Mouse (Mus musculus): Measurements from ENCODE around the gene Nfkbib. TPM values are rescaled to one million over a fixed set of nuclear protein-coding genes. Genes with fewer than 3 reads are reported as not detected.
A peak's percentile ranks its signal among the peaks of the same experiment; 100 is the strongest.

Gene Nfkbib
- polyA plus RNA-seq, 1 experiment from 2014 or later: 29.5 TPM

DNA sequence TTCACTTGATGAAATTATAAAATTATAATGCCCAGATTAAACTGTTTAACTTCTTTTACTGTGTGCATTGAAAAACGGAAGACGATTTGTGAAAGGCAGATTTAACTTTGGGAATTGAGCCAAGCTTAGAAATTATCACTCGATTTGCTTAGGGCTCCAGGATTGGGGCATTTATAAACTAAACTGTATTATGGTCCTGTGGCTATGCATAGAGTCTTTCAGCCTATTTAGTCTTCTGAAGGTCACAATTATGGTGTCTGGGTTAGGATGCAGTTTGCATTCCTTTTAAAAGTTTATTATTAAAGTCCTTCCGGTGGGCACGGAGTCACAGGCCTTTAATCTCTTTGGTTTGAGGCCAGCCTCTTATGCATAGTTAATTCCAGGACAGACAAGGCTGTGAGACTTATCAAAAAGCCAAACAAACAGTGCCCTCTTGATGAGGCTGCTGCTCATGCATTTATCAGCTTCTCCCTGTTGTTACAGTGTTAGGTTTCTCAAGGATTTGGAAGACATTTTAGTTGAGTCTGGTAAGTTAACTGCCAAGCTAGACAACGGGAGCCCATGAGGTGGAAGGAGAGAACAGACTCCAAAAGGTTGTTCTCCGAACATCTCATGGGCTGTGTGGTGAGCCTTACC lies 44.4 kb upstream of the Nfkbib start:
- 2% methylated on average over 7 of the region's 7 CpGs for WGBS
- Histone ChIP-seq H3K36me3 (ENCODE audit: control insufficient read depth, insufficient read depth, low read length) (peaks cover 50% of the 10 kb centered on the region), H3K27ac (replicated peaks in 1 of 2; ENCODE audit: control insufficient read depth in 1 of 2, insufficient read depth in 1 of 2, low read depth in 2 of 2, low read length in 2 of 2) (peak overlapping the region; percentile 35 to 98; a peak in 3 of 4 replicates), H3K27me3 (ENCODE audit: control insufficient read depth, insufficient read depth, low read length) (no peaks in the 10 kb centered on the region), H3K9me3 (ENCODE audit: control insufficient read depth, low read length) (no peaks in the 10 kb centered on the region), H3K9ac (ENCODE audit: low read length) (peak overlapping the region; percentile 94), H3K4me1 (ENCODE audit: control insufficient read depth in 2 of 2, insufficient read depth in 2 of 2, low read length in 2 of 2) (peaks cover 24 to 55% of the 10 kb centered on the region in 2 experiments), H3K4me2 (ENCODE audit: low read length) (peak overlapping the region; percentile 89), H3K4me3 (ENCODE audit: control insufficient read depth in 1 of 2, insufficient read depth in 1 of 2, low read depth in 1 of 2, low read length in 2 of 2) (peak overlapping the region; percentile 77 to 85)
- ATAC-seq (ENCODE audit: insufficient number of reproducible peaks, insufficient read depth, low FRiP score, low read depth): no peak

DNA sequence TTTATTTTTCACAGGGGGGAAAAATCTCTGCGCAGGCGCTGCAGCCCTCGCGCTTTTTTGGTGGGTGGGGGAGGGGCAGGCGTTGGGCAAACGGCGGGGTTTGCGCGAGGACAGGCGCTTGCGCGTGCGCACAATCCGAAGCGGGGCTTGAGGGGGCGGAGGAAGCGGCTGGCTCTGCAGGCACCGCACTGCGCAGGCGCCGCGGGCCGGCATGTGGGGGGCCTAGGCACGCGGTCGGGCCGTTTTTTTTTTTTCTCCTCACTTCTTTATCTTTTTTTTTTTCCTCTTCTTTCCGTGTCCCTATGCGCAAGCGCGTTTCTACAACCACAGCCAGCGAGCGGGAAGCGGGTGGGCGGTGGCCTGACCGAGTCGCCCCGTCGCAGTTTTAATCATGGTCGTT lies 43.9 kb upstream of the Nfkbib start:
- Histone ChIP-seq H3K27ac (replicated peaks in 1 of 2; ENCODE audit: control insufficient read depth in 1 of 2, insufficient read depth in 1 of 2, low read depth in 2 of 2, low read length in 2 of 2) (peak overlapping the region; percentile 92 to 98; a peak in 3 of 4 replicates), H3K4me2 (ENCODE audit: low read length) (peak overlapping the region; percentile 89), H3K36me3 (ENCODE audit: control insufficient read depth, insufficient read depth, low read length) (peaks cover 45% of the 10 kb centered on the region), H3K4me3 (ENCODE audit: control insufficient read depth in 1 of 2, insufficient read depth in 1 of 2, low read depth in 1 of 2, low read length in 2 of 2) (peak overlapping the region; percentile 77 to 85), H3K9me3 (ENCODE audit: control insufficient read depth, low read length) (no peaks in the 10 kb centered on the region), H3K27me3 (ENCODE audit: control insufficient read depth, insufficient read depth, low read length) (no peaks in the 10 kb centered on the region), H3K9ac (ENCODE audit: low read length) (peak overlapping the region; percentile 94), H3K4me1 (ENCODE audit: control insufficient read depth in 2 of 2, insufficient read depth in 2 of 2, low read length in 2 of 2) (peaks cover 23 to 50% of the 10 kb centered on the region in 2 experiments)
- peak; percentile 60 for ATAC-seq (ENCODE audit: insufficient number of reproducible peaks, insufficient read depth, low FRiP score, low read depth)
- WGBS: under 1% methylated on average over 40 of the region's 40 CpGs

DNA sequence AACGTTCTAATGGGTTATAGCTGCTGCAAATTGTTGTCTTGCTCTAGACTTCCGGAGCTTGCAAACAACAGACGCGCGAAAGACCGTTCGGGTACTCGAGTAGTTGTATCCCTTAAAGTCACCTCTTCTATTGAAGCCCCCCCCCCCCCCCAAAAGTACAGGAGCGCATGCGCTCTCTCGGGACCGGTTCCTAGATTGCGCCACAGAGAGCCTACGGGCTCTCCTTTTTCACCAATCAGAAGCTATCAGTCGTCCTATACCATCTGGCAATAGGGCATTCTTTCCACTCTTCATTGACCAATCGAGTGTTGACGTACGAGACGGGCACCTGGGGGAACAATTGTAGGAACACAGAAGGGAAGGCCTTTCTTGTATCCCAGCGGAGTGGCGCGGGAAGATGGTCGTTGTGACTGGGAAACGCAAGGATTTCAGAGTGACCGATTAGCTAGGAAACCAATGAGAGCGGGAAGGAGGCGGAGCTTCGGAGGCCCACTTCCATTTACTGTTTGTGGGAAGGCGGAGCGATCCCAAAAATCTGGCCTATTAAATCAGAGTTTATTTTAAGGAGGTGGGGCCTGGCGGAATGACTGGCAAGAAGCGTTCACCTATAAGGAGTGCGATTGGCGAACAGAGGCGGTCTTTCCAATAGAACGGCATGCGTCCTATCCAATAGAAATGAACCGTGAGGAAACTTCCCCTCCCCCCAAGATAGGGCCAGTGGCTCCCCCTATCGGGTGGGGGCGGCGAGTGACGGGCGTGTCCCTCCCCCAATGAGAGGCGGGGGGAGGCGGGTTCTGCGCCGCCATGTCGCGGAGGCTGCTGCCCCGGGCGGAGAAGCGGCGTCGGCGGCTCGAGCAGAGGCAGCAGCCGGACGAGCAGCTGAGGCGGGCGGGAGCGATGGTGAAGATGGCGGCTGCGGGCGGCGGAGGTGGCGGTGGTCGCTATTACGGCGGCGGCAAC lies 43.1 kb upstream of the Nfkbib start:
- Histone ChIP-seq H3K4me2 (ENCODE audit: low read length) (peak overlapping the region; percentile 97), H3K9me3 (ENCODE audit: control insufficient read depth, low read length) (no peaks in the 10 kb centered on the region), H3K36me3 (ENCODE audit: control insufficient read depth, insufficient read depth, low read length) (peaks cover 37% of the 10 kb centered on the region), H3K27me3 (ENCODE audit: control insufficient read depth, insufficient read depth, low read length) (no peaks in the 10 kb centered on the region), H3K4me1 (ENCODE audit: control insufficient read depth in 2 of 2, insufficient read depth in 2 of 2, low read length in 2 of 2) (peaks cover 23 to 43% of the 10 kb centered on the region in 2 experiments), H3K27ac (replicated peaks in 1 of 2; ENCODE audit: control insufficient read depth in 1 of 2, insufficient read depth in 1 of 2, low read depth in 2 of 2, low read length in 2 of 2) (peak overlapping the region; percentile 100), H3K9ac (ENCODE audit: low read length) (peak overlapping the region; percentile 94), H3K4me3 (ENCODE audit: control insufficient read depth in 1 of 2, insufficient read depth in 1 of 2, low read depth in 1 of 2, low read length in 2 of 2) (peak overlapping the region; percentile 77 to 85)
- WGBS: under 1% methylated on average over 70 of the region's 70 CpGs
- ATAC-seq (ENCODE audit: insufficient number of reproducible peaks, insufficient read depth, low FRiP score, low read depth): peak; percentile 89

DNA sequence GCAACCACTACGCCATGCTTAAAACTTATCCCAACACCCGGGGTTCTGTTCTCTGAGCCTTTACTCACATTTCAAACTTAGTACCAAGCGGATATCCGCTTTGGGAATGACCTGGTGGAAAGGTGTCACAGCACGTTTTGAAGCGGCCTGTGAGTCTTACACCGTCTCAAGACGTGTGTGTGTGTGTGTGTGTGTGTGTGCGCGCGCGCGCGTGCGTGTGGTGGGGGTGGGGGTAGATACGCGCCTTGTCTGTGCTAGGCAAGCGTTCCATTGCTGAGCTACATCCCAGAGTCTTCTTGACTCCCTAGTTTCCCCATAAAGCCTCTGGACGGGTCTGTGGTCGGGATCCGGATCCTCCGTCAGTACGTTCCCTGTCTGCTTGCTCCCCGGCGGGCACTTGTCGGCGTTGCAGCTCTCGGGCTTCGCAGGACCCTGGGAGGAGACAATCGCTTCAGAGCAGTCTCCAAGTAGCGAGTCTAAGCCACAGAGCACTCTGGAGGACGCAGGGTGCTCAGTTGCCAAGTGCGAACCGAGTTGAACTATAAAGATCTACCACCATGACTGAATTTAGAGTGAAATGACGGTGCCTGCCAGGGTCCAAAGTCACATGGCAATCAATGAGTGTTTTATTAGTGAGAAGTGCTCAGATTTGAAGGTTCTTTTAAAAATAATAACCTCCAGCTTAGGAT lies 42.2 kb upstream of the Nfkbib start:
- H3K4me1 ChIP-seq (ENCODE audit: control insufficient read depth in 2 of 2, insufficient read depth in 2 of 2, low read length in 2 of 2): peaks cover 23 to 35% of the 10 kb centered on the region in 2 experiments
- WGBS: under 1% methylated on average over 35 of the region's 35 CpGs
- no peaks in the 10 kb centered on the region for H3K27me3 ChIP-seq (ENCODE audit: control insufficient read depth, insufficient read depth, low read length)
- peak overlapping the region; percentile 93 for H3K9ac ChIP-seq (ENCODE audit: low read length)
- 0 out of 2 replicates have a peak, but pooled peaks have one; percentile 8 for ATAC-seq (ENCODE audit: insufficient number of reproducible peaks, insufficient read depth, low FRiP score, low read depth)
- H3K4me3 ChIP-seq (ENCODE audit: control insufficient read depth in 1 of 2, insufficient read depth in 1 of 2, low read depth in 1 of 2, low read length in 2 of 2): peak overlapping the region; percentile 68 to 71
- H3K9me3 ChIP-seq (ENCODE audit: control insufficient read depth, low read length): no peaks in the 10 kb centered on the region
- H3K4me2 ChIP-seq (ENCODE audit: low read length): peak overlapping the region; percentile 97
- peaks cover 28% of the 10 kb centered on the region for H3K36me3 ChIP-seq (ENCODE audit: control insufficient read depth, insufficient read depth, low read length)
- H3K27ac ChIP-seq (replicated peaks in 1 of 2; ENCODE audit: control insufficient read depth in 1 of 2, insufficient read depth in 1 of 2, low read depth in 2 of 2, low read length in 2 of 2): peak overlapping the region; percentile 100

DNA sequence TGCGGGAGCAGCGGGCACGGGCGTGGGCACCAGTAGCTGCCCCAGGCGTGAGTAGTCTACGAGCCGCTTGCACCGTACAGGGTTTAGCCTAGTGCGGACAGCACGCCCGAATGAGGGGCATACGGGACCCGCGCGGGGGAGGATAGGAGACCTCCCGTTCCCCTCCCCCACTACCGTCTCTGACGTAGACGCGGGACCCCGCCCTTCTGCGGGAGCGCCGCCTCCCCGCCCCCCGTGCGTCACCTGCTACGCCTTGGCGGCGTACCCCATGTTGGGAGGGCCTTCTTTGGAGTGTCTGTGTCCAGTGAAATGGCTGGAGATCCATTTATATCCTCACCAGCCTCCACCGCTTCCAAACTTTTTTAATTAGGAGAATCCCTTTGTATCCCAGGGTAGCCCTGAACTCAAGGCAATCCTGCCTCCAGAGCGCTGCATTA lies 41.7 kb upstream of the Nfkbib start:
- Histone ChIP-seq H3K9me3 (ENCODE audit: control insufficient read depth, low read length) (no peaks in the 10 kb centered on the region), H3K27ac (replicated peaks in 1 of 2; ENCODE audit: control insufficient read depth in 1 of 2, insufficient read depth in 1 of 2, low read depth in 2 of 2, low read length in 2 of 2) (peak overlapping the region; percentile 100), H3K9ac (ENCODE audit: low read length) (peak overlapping the region; percentile 93), H3K4me2 (ENCODE audit: low read length) (peak overlapping the region; percentile 97), H3K4me3 (ENCODE audit: control insufficient read depth in 1 of 2, insufficient read depth in 1 of 2, low read depth in 1 of 2, low read length in 2 of 2) (peak overlapping the region; percentile 68 to 71), H3K27me3 (ENCODE audit: control insufficient read depth, insufficient read depth, low read length) (no peaks in the 10 kb centered on the region), H3K4me1 (ENCODE audit: control insufficient read depth in 2 of 2, insufficient read depth in 2 of 2, low read length in 2 of 2) (peaks cover 24 to 34% of the 10 kb centered on the region in 2 experiments), H3K36me3 (ENCODE audit: control insufficient read depth, insufficient read depth, low read length) (peaks cover 23% of the 10 kb centered on the region)
- under 1% methylated on average over 29 of the region's 32 CpGs for WGBS
- peak; percentile 75 for ATAC-seq (ENCODE audit: insufficient number of reproducible peaks, insufficient read depth, low FRiP score, low read depth)

DNA sequence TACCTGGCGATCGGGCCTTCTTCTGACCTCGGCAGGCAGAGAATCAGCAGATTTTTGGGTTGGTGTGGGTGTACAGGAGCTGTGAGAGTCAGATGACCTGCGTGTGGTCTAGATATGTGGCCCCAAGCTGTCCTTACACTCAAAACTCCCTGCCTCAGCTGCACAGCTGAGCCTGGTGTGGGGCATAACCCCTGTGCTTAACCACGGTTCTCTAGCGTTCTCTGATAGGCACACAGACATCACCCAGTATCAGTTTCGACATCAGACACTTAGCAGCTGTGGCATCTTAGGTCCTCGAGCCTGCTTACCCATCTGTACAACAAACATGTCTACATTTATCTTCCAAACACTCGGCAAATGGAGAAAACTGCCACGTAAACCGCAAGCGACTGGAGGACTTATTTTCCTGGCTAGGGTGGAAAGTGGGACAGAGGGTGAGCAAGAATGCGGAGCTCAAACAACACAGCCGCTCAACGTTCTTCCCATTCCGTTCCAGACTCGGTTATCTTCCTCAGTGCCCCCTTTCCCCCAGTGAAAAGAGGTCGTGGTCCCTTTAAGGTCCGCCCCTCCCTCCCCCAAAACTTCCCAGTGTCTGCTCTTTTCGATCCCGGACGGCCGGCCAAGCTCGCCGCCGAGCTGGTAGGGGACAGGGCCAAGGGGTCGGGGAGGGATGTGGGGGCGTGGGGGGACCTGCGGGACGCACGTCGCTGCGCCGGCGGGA lies 41.1 kb upstream of the Nfkbib start, which contains the start of gene Hnrnpl:
Gene Hnrnpl, plus strand, starts transcription at position 321 of the 721 bp plus-strand sequence.
- Histone ChIP-seq H3K4me1 (ENCODE audit: control insufficient read depth in 2 of 2, insufficient read depth in 2 of 2, low read length in 2 of 2) (peaks cover 21 to 34% of the 10 kb centered on the region in 2 experiments), H3K27me3 (ENCODE audit: control insufficient read depth, insufficient read depth, low read length) (no peaks in the 10 kb centered on the region), H3K4me2 (ENCODE audit: low read length) (peak within 1 kb of the TSS; percentile 97), H3K9ac (ENCODE audit: low read length) (peak within 1 kb of the TSS; percentile 93), H3K4me3 (ENCODE audit: control insufficient read depth in 1 of 2, insufficient read depth in 1 of 2, low read depth in 1 of 2, low read length in 2 of 2) (peak within 1 kb of the TSS; percentile 68 to 71), H3K27ac (replicated peaks in 1 of 2; ENCODE audit: control insufficient read depth in 1 of 2, insufficient read depth in 1 of 2, low read depth in 2 of 2, low read length in 2 of 2) (peak within 1 kb of the TSS; percentile 100), H3K36me3 (ENCODE audit: control insufficient read depth, insufficient read depth, low read length) (peaks cover 17% of the 10 kb centered on the region), H3K9me3 (ENCODE audit: control insufficient read depth, low read length) (no peaks in the 10 kb centered on the region)
- WGBS: 3% methylated on average over 27 of the region's 35 CpGs
- ATAC-seq (ENCODE audit: insufficient number of reproducible peaks, insufficient read depth, low FRiP score, low read depth): peak; percentile 10
